ENCODE assay signal across 11 mouse cellular contexts in genomic region chr12:5204071-5204840, GRCm38 (mm10).
DNase-seq lines count a peak whose midpoint lies in the region; TF ChIP-seq lines count a peak whose summit lies in the region.
"Had no signal": no experiment of that assay in that cellular context is flagged by ENCODE, and none has a peak within 500 bp of the region (broad histone marks: within the 10 kb centered on the region; RNA-seq: fewer than 3 reads in every experiment).

No protein-coding gene starts in this region.

- peaks cover 5% of the 10 kb centered on the region; the same call in 1 of the 2 replicates for H3K4me1 ChIP-seq in liver, adult 2 months (ENCODE audit: control insufficient read depth, insufficient read depth, low read length)
- peaks cover 12% of the 10 kb centered on the region for H3K4me1 ChIP-seq in heart, embryonic 10.5 days

- no peak overlapping the region for H3ac ChIP-seq in myocyte (ENCODE audit: control insufficient read depth, insufficient read length)

- TF ChIP-seq POLR2A in liver, adult 2 months (IDR thresholded peaks at IDR 0.05; ENCODE audit: extremely low read depth, insufficient read depth, low read length), result no peak
- no peak for TF ChIP-seq POLR2A in myocyte (IDR thresholded peaks at IDR 0.05; ENCODE audit: insufficient read length, low read depth)

- H3K4me3 ChIP-seq in liver, adult 2 months (ENCODE audit: insufficient read depth, low read depth, low read length), result no peak overlapping the region
- no peak overlapping the region for H3K4me3 ChIP-seq in myocyte
- no peak overlapping the region for H3K4me3 ChIP-seq in heart, embryonic 10.5 days

- 43% methylated on average over 11 of the region's 11 CpGs for WGBS in liver, adult 2 months
- WGBS in heart, embryonic 10.5 days, result 76% methylated on average over 11 of the region's 11 CpGs

- H3K27ac ChIP-seq in liver, adult 2 months (replicated peaks; ENCODE audit: insufficient read depth, low read depth, low read length), result no peak overlapping the region
- H3K27ac ChIP-seq in heart, embryonic 10.5 days, result no peak overlapping the region
- H3K27ac ChIP-seq: kidney, postnatal 0 days had no signal

- H3K27me3 ChIP-seq in liver, adult 2 months (ENCODE audit: control insufficient read depth, insufficient read depth, low read length), result no peaks in the 10 kb centered on the region
- peaks cover 6% of the 10 kb centered on the region for H3K27me3 ChIP-seq in myocyte (ENCODE audit: control insufficient read depth, insufficient read depth, insufficient read length)
- H3K27me3 ChIP-seq in heart, embryonic 10.5 days (ENCODE audit: insufficient read depth, poor library complexity, severe bottlenecking), result 0 out of 2 replicates have a peak, but pooled peaks cover 4% of the 10 kb centered on the region

- no peaks in the 10 kb centered on the region for H3K36me3 ChIP-seq in liver, adult 2 months (ENCODE audit: control insufficient read depth, insufficient read depth, low read length)
- H3K36me3 ChIP-seq in myocyte (ENCODE audit: control insufficient read depth, insufficient read depth), result no peaks in the 10 kb centered on the region
- no peaks in the 10 kb centered on the region for H3K36me3 ChIP-seq in heart, embryonic 10.5 days

- H3K4me2 ChIP-seq in myocyte (ENCODE audit: low read depth), result peak overlapping the region; percentile 15

- H3K9me3 ChIP-seq in heart, embryonic 10.5 days, result no peaks in the 10 kb centered on the region

- DNase-seq in liver, adult 2 months (ENCODE audit: extremely low read depth, low read depth, low spot score), result peak; percentile 87
- no peak for DNase-seq in liver
- DNase-seq in adrenal gland, postnatal 14 days, result peak; percentile 86
- peak; percentile 77 to 78 for DNase-seq in kidney, adult 8-10 months
- no peak for DNase-seq in right cerebral cortex, postnatal 36 days (ENCODE audit: low spot score in 2 of 2)
- no peak for DNase-seq in heart, embryonic 10.5 days (ENCODE audit: low spot score)
- DNase-seq in thymus, postnatal 36 days, result no peak
- DNase-seq: heart, postnatal 10 days; retina, postnatal 1 day had no signal

- H3K9ac ChIP-seq in liver, adult 2 months (ENCODE audit: low read depth, low read length), result no peak overlapping the region

- TF ChIP-seq CTCF in liver, adult 2 months (IDR thresholded peaks at IDR 0.05; ENCODE audit: low read depth, low read length), result no peak

- no peaks in the 10 kb centered on the region for H3K79me2 ChIP-seq in liver, adult 2 months (ENCODE audit: control insufficient read depth, insufficient read depth, low read length)
- H3K79me2 ChIP-seq in myocyte (ENCODE audit: control insufficient read depth, insufficient read depth), result no peaks in the 10 kb centered on the region

TF ChIP-seq in myocyte, 11 proteins besides CTCF, POLR2A, EP300 and RAD21:
- TF ChIP-seq MYOG (IDR thresholded peaks at IDR 0.05; ENCODE audit: control insufficient read depth in 1 of 3, insufficient read depth in 1 of 3, insufficient read length in 2 of 3, low read depth in 2 of 3) (peak in 1 of 3 experiments; percentile 28), TCF3 (IDR thresholded peaks at IDR 0.05; ENCODE audit: insufficient read length, low read depth) (peak; percentile 42), TCF12 (IDR thresholded peaks at IDR 0.05; ENCODE audit: insufficient read depth, poor library complexity, severe bottlenecking) (peak; percentile 57), SRF (IDR thresholded peaks at IDR 0.05; ENCODE audit: control insufficient read depth, insufficient read length, low read depth) (no peak), MYOD1 (IDR thresholded peaks at IDR 0.05; ENCODE audit: control insufficient read depth in 1 of 3, insufficient read length in 2 of 3, low read depth in 2 of 3) (peak; percentile 15 to 95 (median 87))

Comparison
In these comparisons a context has a peak if more than half of its experiments do, and no peak if none do; other contexts are left out.
1. DNase-seq: peak in liver, adult 2 months (single experiment), adrenal gland, postnatal 14 days (single experiment) and kidney, adult 8-10 months (2 of 2); none in liver (single experiment), right cerebral cortex, postnatal 36 days (0 of 2), heart, embryonic 10.5 days (single experiment) and thymus, postnatal 36 days (0 of 2).